Mouse (Mus musculus) heart, embryonic 14.5 days (tissue): ENCODE results near the gene Gm17509. TPM values are rescaled to one million over a fixed set of nuclear protein-coding genes. Genes with fewer than 3 reads are reported as not detected.
"Not testable (repeated sequence)": the region's sequence is repeated elsewhere in the genome, so short reads cannot be mapped to it uniquely, and the experiment has no call there.

Source experiments
- ATAC-seq: fragments of 200-750 bp; cut with Nextera tagmentation; 2 replicates; pipeline ENCODE4 v1.8.0; 2017; ENCODE audit warnings: low read depth, moderate TSS enrichment; ENCODE audit not compliant: insufficient number of reproducible peaks, insufficient read depth, low FRiP score
- H3K27ac ChIP-seq, 2 experiments: fragments of 200-500 bp in 1 of 2; fragments of 300-500 bp in 1 of 2; sonication (generic) in 1 of 2; replicated peaks in 1 of 2; 2 replicates each; pipeline ENCODE4 v1.5.1; 2012 to 2014; ENCODE audit warnings: low read depth in 2 of 2, low read length in 2 of 2, control low read depth in 1 of 2, mild to moderate bottlenecking in 1 of 2, mixed read lengths in 1 of 2; ENCODE audit not compliant: control insufficient read depth in 1 of 2, insufficient read depth in 1 of 2
- H3K27me3 ChIP-seq: fragments of 300-500 bp; sonication (generic); 2 replicates; pipeline ENCODE4 v1.6.1; 2014; ENCODE audit warnings: mild to moderate bottlenecking, low read length, control low read depth; ENCODE audit not compliant: control insufficient read depth, insufficient read depth
- H3K36me3 ChIP-seq: fragments of 300-500 bp; sonication (generic); 2 replicates; pipeline ENCODE4 v1.6.1; 2014; ENCODE audit warnings: mild to moderate bottlenecking, control low read depth, low read length, mixed read lengths; ENCODE audit not compliant: control insufficient read depth, insufficient read depth
- H3K4me1 ChIP-seq, 2 experiments: fragments of 200-500 bp in 1 of 2; fragments of 300-500 bp in 1 of 2; sonication (generic) in 1 of 2; 2 replicates each; pipeline ENCODE4 v1.6.1; 2012 to 2014; ENCODE audit warnings: low read length in 2 of 2, control low read depth in 1 of 2, mixed read lengths in 1 of 2; ENCODE audit not compliant: control insufficient read depth in 2 of 2, insufficient read depth in 2 of 2
- H3K4me2 ChIP-seq: fragments of 300-500 bp; sonication (generic); 2 replicates; pipeline ENCODE4 v1.6.1; 2014; ENCODE audit warnings: mild to moderate bottlenecking, low read length
- H3K4me3 ChIP-seq, 2 experiments: fragments of 200-500 bp in 1 of 2; fragments of 300-500 bp in 1 of 2; sonication (generic) in 1 of 2; 2 replicates each; pipeline ENCODE4 v1.5.1; 2012 to 2014; ENCODE audit warnings: low read length in 2 of 2, mild to moderate bottlenecking in 2 of 2, control low read depth in 1 of 2, low read depth in 1 of 2, moderate library complexity in 1 of 2; ENCODE audit not compliant: control insufficient read depth in 1 of 2, insufficient read depth in 1 of 2
- H3K9ac ChIP-seq: fragments of 300-500 bp; sonication (generic); 2 replicates; pipeline ENCODE4 v1.6.1; 2014; ENCODE audit warnings: mild to moderate bottlenecking, low read length
- H3K9me3 ChIP-seq: fragments of 300-500 bp; sonication (generic); 2 replicates; pipeline ENCODE4 v1.6.1; 2016; ENCODE audit warnings: low read length, control low read depth; ENCODE audit not compliant: control insufficient read depth
- WGBS: fragments of 180-500 bp; shearing (Covaris S2); extraction: QIAGEN DNeasy Blood & Tissue Kit; methylation state at CpG from one replicate; pipeline ENCODE4 v1.1.7; 2014; 5-methylcytosine and 5-hydroxymethylcytosine counted together
- polyA plus RNA-seq: library from polyadenylated mRNA; unstranded; fragments of >200 nt; fragmentation: Nextera tagmentation; extraction: Ambion mirVana; gene quantifications from 2 replicates; pipeline ENCODE4 v1.2.1, GENCODE M21; 2014

Gm17509 gene
- polyA plus RNA-seq, 1 experiment from 2014 or later = not detected

GRCm38 (mm10) chr13:117193422-117193983 is 27.4 kb downstream of the Gm17509 start:
- no peak overlapping the region for H3K9ac ChIP-seq
- WGBS = 71% methylated on average over 7 of the region's 7 CpGs
- H3K4me1 ChIP-seq = no peaks in the 10 kb centered on the region
- no peak overlapping the region for H3K27ac ChIP-seq
- H3K27me3 ChIP-seq = no peaks in the 10 kb centered on the region
- no peaks in the 10 kb centered on the region for H3K36me3 ChIP-seq
- no peaks in the 10 kb centered on the region for H3K9me3 ChIP-seq
- H3K4me3 ChIP-seq = no peak overlapping the region
- ATAC-seq = no peak
- H3K4me2 ChIP-seq = no peak overlapping the region

GRCm38 (mm10) chr13:117192161-117192560 is 28.7 kb downstream of the Gm17509 start:
- ATAC-seq = no peak

GRCm38 (mm10) chr13:117185329-117185728 is 35.5 kb downstream of the Gm17509 start:
- H3K27me3 ChIP-seq = no peaks in the 10 kb centered on the region
- no peak overlapping the region for H3K4me2 ChIP-seq
- no peak overlapping the region for H3K27ac ChIP-seq
- ATAC-seq = no peak
- WGBS = 31% methylated on average over 6 of the region's 6 CpGs
- no peak overlapping the region for H3K4me3 ChIP-seq
- no peak overlapping the region for H3K9ac ChIP-seq
- no peaks in the 10 kb centered on the region for H3K4me1 ChIP-seq
- H3K9me3 ChIP-seq = no peaks in the 10 kb centered on the region
- H3K36me3 ChIP-seq = no peaks in the 10 kb centered on the region

More at GRCm38 (mm10) chr13:117192161-117192560, 28.7 kb downstream of the Gm17509 start:
- no peak overlapping the region for H3K27ac ChIP-seq
- H3K4me1 ChIP-seq = no peaks in the 10 kb centered on the region
- no peaks in the 10 kb centered on the region for H3K9me3 ChIP-seq
- 86% methylated on average over 5 of the region's 5 CpGs for WGBS
- H3K4me2 ChIP-seq = no peak overlapping the region
- no peak overlapping the region for H3K4me3 ChIP-seq
- H3K36me3 ChIP-seq = no peaks in the 10 kb centered on the region
- no peaks in the 10 kb centered on the region for H3K27me3 ChIP-seq
- H3K9ac ChIP-seq = no peak overlapping the region

- no peak overlapping the region for H3K9ac ChIP-seq
- no peak overlapping the region for H3K4me3 ChIP-seq
- H3K36me3 ChIP-seq = no peaks in the 10 kb centered on the region
- 66% methylated on average over 6 of the region's 6 CpGs for WGBS
- H3K27me3 ChIP-seq = no peaks in the 10 kb centered on the region
- H3K4me2 ChIP-seq = no peak overlapping the region
- no peak for ATAC-seq
- H3K4me1 ChIP-seq = no peaks in the 10 kb centered on the region
- H3K27ac ChIP-seq = no peak overlapping the region
- no peaks in the 10 kb centered on the region for H3K9me3 ChIP-seq
Observed at GRCm38 (mm10) chr13:117183288-117183687, 37.6 kb downstream of the Gm17509 start.

GRCm38 (mm10) chr13:117180912-117181311 is 40.0 kb downstream of the Gm17509 start:
- not testable (repeated sequence) for H3K27me3 ChIP-seq, ATAC-seq, H3K9me3 ChIP-seq, H3K4me1 ChIP-seq, H3K4me3 ChIP-seq, H3K4me2 ChIP-seq, H3K27ac ChIP-seq, H3K9ac ChIP-seq, H3K36me3 ChIP-seq
- 78% methylated on average over 3 of the region's 3 CpGs for WGBS

Other genes starting within 250 kb of the Gm17509 start
- 17.3 and 17.4 TPM in 2 replicates for gene Parp8, start 195.5 kb downstream of the Gm17509 start, polyA plus RNA-seq
- 6.6 and 8.4 TPM in 2 replicates for gene Emb, start 12.5 kb downstream of the Gm17509 start, polyA plus RNA-seq